Mouse (Mus musculus): ENCODE results near the gene Cdh7. TPM values are rescaled to one million over a fixed set of nuclear protein-coding genes. Genes with fewer than 3 reads are reported as not detected.
"Not testable (repeated sequence)": the region's sequence is repeated elsewhere in the genome, so short reads cannot be mapped to it uniquely, and the experiment has no call there.

Gene Cdh7
- 10 to 100 TPM in 1 of 4 experiments, 1 to 10 TPM in 3; 6.4 to 11.1 (median 8.3) TPM for total RNA-seq (2022)

DNA sequence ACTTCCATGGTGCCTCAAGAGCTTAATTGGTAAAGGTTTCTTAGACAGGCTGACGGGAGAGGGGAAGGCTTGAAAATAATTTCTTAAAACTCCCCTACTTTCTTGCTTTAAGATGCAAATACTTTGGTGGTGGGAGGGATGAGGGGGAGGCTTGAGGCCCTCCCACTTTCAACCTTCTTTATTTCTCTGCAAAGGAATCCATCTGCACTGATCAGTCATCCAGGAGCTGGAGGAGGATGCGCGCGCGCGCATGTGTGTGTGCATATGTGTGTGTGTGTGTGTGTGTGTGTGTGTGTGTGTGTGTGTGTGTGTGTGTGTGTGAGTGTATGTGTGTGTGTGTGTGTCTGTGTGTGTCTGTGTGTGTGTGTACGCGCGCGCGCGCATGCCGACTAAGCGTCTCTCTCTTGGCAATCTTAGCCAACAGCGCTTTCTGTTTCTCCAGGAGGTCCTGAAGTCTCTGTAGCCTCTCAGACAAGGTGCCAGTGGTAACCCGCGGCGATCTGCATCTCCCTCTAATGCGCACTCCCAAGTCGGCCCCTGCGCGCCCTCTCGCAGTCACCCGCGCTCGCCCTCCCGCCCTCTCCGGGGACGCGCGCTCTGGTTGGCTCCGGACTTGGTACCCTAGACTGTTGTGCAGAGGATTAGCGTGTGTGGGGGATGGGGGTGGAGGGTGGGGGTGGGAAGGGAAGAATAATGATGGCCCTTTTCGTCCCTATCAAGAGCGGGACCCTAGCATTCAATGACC, at the start of gene Cdh7:
Gene Cdh7 (plus strand): TSS at position 368 of the 745 bp plus-strand sequence.
- peak; percentile 29 to 31 for DNase-seq (ENCODE audit: low spot score in 2 of 2)

GRCm38 (mm10) chr1:109932674-109933073, 49.6 kb upstream of the Cdh7 start:
- DNase-seq (ENCODE audit: low spot score in 2 of 2), result peak; percentile 31 to 42

- DNase-seq (ENCODE audit: low spot score in 2 of 2), result no peak
Measured at GRCm38 (mm10) chr1:109948571-109948970, 33.7 kb upstream of the Cdh7 start.

- DNase-seq (ENCODE audit: low spot score in 2 of 2), result no peak
Measured at GRCm38 (mm10) chr1:109971721-109972425, 10.4 kb upstream of the Cdh7 start.

GRCm38 (mm10) chr1:109972426-109973015, 9.7 kb upstream of the Cdh7 start:
- no peak for DNase-seq (ENCODE audit: low spot score in 2 of 2)

- peak; percentile 22 to 28 for DNase-seq (ENCODE audit: low spot score in 2 of 2)
Measured at GRCm38 (mm10) chr1:109982809-109983536, 742 bp downstream of the Cdh7 start.

GRCm38 (mm10) chr1:109983537-109983912, 1.3 kb downstream of the Cdh7 start:
- DNase-seq (ENCODE audit: low spot score in 2 of 2), result no peak

- no peak for DNase-seq (ENCODE audit: low spot score in 2 of 2)
Measured at GRCm38 (mm10) chr1:109984776-109985175, 2.5 kb downstream of the Cdh7 start.

DNA sequence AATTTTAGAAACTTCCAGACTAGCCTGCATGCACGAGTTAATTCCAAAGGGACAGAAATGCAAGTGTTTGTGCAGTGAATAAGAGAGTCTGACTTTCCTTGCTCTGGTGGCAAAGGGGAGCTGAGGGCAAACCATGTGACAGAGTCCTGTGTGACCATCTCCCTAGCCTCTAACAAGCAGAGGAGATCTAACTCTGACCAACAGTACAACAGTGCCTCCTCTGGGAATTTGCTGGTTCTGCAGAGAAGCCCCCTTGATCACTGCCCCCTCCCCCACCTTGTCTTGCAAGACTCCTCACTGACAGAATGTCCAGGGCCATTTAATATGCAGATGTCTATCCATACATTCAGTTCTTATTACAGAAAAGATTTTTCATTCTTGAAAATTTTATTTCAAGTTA, 3.2 kb downstream of the Cdh7 start:
- DNase-seq (ENCODE audit: low spot score in 2 of 2), result no peak

DNA sequence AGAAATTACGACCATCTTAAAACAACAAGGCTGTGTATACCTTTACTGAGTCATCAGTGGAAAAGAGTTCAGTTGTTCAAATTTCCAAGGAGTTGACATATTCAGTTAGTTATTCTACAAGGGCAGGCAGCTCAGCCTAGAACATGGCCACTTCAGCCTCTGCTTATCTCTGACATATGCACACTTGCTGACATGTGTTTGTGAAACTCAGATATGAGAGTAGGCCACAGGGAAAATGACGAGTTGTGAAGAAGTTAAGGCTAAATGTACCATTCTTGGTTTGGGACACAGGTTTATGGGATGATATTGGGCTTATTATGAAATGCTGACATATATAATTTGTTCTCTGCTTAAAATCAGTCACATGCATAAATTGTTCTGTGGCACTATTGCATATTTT, 7.3 kb downstream of the Cdh7 start:
- no peak for DNase-seq (ENCODE audit: low spot score in 2 of 2)

GRCm38 (mm10) chr1:109993906-109994305, 11.7 kb downstream of the Cdh7 start:
- no peak for DNase-seq (ENCODE audit: low spot score in 2 of 2)

GRCm38 (mm10) chr1:110004451-110004850, 22.2 kb downstream of the Cdh7 start:
- DNase-seq (ENCODE audit: low spot score in 2 of 2), result no peak

- no peak for DNase-seq (ENCODE audit: low spot score in 2 of 2)
Measured at GRCm38 (mm10) chr1:110005038-110005437, 22.8 kb downstream of the Cdh7 start.

- DNase-seq (ENCODE audit: low spot score in 2 of 2), result no peak
Measured at GRCm38 (mm10) chr1:110012153-110012552, 29.9 kb downstream of the Cdh7 start.

DNA sequence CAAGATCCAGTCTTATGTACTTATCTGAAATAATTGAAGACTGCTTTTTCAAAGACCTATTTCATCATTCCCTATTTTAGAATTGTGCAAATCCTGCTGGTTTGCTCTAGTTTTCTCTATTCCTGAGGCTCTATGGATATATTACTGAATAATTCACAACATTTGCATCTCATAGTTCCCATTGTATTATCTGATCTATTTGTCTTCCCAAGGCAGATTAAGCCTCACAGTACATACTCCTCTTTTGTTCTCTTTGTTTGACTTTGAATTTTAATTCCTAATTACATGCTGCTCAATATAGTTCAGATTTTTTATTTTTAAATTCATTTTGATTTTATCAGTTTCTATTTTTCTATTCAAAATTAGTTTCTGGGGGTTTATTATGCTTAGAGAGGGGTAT, 74.1 kb downstream of the Cdh7 start:
- DNase-seq (ENCODE audit: low spot score in 2 of 2), result no peak

DNA sequence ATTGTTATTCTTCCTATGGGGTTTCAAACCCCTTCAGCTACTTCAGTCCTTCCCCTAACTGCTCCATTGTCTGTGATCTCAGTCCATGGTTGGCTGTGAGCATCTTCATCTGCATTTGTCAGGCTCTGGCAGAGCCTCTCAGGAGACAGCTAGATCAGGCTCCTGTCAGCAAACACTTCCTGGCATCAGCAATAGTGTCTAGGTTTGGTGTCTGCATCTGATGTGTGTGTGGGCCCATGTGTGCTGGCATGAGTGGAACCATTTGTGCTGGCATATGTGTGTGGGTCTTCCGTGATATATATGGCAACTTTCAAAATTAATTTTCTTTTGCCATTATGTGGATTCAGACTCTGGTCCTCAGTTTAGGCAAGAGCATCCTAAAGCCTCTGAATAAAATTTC, 85.2 kb downstream of the Cdh7 start:
- DNase-seq (ENCODE audit: low spot score in 2 of 2), result peak; percentile 28 to 39

DNA sequence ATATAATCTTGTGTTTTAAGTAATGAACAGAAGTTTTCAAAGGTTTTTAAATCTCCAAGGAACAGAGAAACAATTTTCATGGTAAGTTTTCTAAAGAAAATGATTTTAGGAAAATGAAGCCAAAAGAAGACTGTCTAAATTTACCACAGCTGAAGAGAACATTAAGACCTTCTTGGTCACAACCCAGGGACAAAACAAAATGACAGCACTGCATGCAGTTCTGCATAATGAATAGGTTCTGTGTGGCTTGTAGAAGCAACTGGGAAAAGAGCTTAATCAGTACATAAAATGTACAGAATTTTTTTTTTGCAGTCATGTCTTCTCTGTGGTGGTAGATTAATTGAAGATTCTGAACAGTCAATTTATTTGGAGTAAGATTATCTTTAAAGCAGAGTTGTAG, 96.2 kb downstream of the Cdh7 start:
- DNase-seq (ENCODE audit: low spot score in 2 of 2), result no peak

DNA sequence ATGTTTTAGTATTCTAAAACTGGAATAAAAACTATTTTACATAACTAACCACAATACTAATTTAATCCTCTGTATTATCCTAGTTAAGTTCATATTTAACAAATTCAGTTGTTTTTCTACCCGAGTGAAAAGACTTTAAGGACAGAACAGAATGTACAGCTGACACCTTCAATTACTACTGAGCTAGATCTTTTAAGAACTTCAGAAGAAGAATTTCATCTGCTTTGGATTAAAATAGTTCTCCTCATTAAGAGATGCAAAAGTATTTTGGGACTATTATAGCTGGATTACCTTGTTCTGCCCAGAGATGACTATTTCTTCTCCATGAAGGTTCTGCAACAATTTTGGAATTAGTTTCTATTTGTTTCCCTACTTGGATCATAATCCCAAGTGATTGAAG, 135.8 kb downstream of the Cdh7 start:
- DNase-seq (ENCODE audit: low spot score in 2 of 2), result no peak

GRCm38 (mm10) chr1:110118862-110119261, 136.6 kb downstream of the Cdh7 start:
- DNase-seq (ENCODE audit: low spot score in 2 of 2), result no peak

DNA sequence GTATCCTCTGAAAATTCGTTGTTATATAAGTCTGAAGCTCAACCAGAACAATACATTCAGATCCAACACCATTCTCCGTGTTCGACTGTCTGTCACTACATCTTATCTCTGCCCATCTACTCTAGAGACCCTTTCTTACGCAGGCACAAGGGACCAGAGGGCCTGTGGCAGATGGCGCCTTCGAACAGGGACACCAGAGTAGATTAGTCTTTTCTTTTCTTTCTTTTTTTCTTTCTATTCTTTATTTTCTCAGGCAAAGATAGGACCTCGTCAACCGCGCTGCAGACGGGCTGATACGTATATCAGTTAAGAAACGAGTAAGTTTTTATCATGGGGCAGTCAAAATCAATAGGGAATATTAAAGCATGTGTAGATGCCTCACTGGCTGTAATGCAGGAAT, 189.2 kb downstream of the Cdh7 start:
- not testable (repeated sequence) for DNase-seq (ENCODE audit: low spot score in 2 of 2)
